Mouse (Mus musculus) lung, postnatal 0 days (tissue): ENCODE measurements around the gene Tubb3. TPM values are rescaled to one million over a fixed set of nuclear protein-coding genes. Genes with fewer than 3 reads are reported as not detected.
"Not testable (repeated sequence)": the region's sequence is repeated elsewhere in the genome, so short reads cannot be mapped to it uniquely, and the experiment has no call there.

Experiments
- ATAC-seq: fragments of 200-750 bp; cut with Nextera tagmentation; 2 replicates; pipeline ENCODE4 v1.8.0; 2017; ENCODE audit warnings: moderate library complexity
- DNase-seq: peaks from one replicate; pipeline ENCODE4 v3.0.0-alpha.2; 2016; ENCODE audit warnings: low spot score
- H3K27ac ChIP-seq: fragments of 300-500 bp; sonication (generic); 2 replicates; pipeline ENCODE4 v1.5.1; 2014; ENCODE audit warnings: antibody characterized with exemption, mild to moderate bottlenecking, low read length, mixed read lengths
- H3K27me3 ChIP-seq: fragments of 300-500 bp; sonication (generic); replicated peaks from 2 replicates; pipeline ENCODE4 v1.6.1; 2014; ENCODE audit warnings: low read length, mixed read lengths; ENCODE audit not compliant: insufficient read depth
- H3K36me3 ChIP-seq: fragments of 300-500 bp; sonication (generic); 2 replicates; pipeline ENCODE4 v1.6.1; 2014; ENCODE audit warnings: low read length, mixed read lengths; ENCODE audit not compliant: insufficient read depth
- H3K4me1 ChIP-seq: fragments of 300-500 bp; sonication (generic); 2 replicates; pipeline ENCODE4 v1.6.1; 2014; ENCODE audit warnings: antibody characterized with exemption, low read depth, low read length, mixed read lengths; ENCODE audit not compliant: insufficient read depth
- H3K4me2 ChIP-seq: fragments of 300-500 bp; sonication (generic); replicated peaks from 2 replicates; pipeline ENCODE4 v1.6.1; 2014; ENCODE audit warnings: low read depth, mild to moderate bottlenecking, low read length, moderate library complexity, mixed read lengths
- H3K4me3 ChIP-seq: fragments of 300-500 bp; sonication (generic); 2 replicates; pipeline ENCODE4 v1.5.1; 2014; ENCODE audit warnings: low read depth, low read length
- H3K9ac ChIP-seq: fragments of 300-500 bp; sonication (generic); replicated peaks from 2 replicates; pipeline ENCODE4 v1.6.1; 2014; ENCODE audit warnings: low read depth, mild to moderate bottlenecking
- H3K9me3 ChIP-seq: fragments of 300-500 bp; sonication (generic); 2 replicates; pipeline ENCODE4 v1.6.1; 2016; ENCODE audit warnings: low read length, mixed read lengths
- CTCF ChIP-seq: IDR thresholded peaks from 2 replicates; pipeline ENCODE4 v1.5.1; 2016; ENCODE audit warnings: antibody characterized with exemption, mild to moderate bottlenecking
- EP300 ChIP-seq: IDR thresholded peaks from 2 replicates; pipeline ENCODE4 v1.6.1; 2016; ENCODE audit warnings: antibody characterized with exemption, mild to moderate bottlenecking, control low read depth
- WGBS: fragments of 180-500 bp; shearing (Covaris S2); extraction: QIAGEN DNeasy Blood & Tissue Kit; methylation state at CpG from one replicate; pipeline ENCODE4 v1.1.7; 2014; 5-methylcytosine and 5-hydroxymethylcytosine counted together
- polyA plus RNA-seq: library from polyadenylated mRNA; unstranded; fragments of >200 nt; fragmentation: Nextera tagmentation; extraction: Ambion mirVana; gene quantifications from 2 replicates; pipeline ENCODE4 v1.2.1, GENCODE M21; 2015

Tubb3 gene
- polyA plus RNA-seq, 1 experiment from 2014 or later: 0.42 TPM

DNA sequence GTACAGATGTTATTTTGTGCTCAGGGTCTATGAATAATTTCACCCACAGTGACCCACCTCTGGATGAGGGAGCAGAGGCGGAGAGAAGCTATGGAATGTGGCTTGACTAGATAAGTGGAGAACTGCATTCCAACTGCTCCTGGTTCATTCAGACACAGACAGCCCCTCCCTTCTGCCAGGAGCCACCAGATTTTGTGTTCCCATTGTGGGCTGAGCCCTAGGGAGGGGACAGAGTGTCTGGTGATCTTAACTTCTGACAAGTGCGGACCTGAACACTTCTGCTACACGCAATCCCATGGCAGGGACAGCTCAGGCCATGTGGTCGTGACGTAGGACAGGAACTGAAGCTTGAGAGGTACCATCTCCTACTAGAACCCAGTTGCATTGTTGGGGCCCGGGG is 35.6 kb downstream of the Tubb3 start:
- no peak for ATAC-seq
- no peak overlapping the region for H3K27ac ChIP-seq

DNA sequence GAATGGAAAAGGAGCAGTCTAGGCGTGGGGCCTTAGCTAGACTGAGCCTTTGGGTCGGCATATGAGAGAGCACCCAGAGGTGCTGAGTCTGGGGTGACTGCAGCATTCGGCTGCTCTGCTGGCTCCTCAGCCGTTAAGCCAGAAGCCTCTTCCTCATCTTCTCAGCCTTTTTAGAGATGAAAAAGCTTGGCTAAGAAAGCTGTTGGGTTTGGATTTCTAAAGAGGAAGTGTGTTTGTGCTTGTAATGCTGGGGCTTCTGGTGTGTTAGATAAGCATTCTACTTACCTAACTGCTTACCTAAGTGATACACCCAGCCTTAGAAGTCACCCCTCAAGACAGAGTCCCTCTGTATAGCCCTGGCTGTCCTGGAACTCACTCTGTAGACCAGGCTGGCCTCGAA is 39.6 kb downstream of the Tubb3 start:
- Histone ChIP-seq H3K27ac (no peak overlapping the region), H3K4me2 (no peak overlapping the region), H3K27me3 (no peaks in the 10 kb centered on the region), H3K9ac (no peak overlapping the region), H3K4me3 (no peak overlapping the region), H3K36me3 (peaks cover 11% of the 10 kb centered on the region; the same call in 1 of the 2 replicates), H3K9me3 (no peaks in the 10 kb centered on the region), H3K4me1 (no peaks in the 10 kb centered on the region)
- no peak for DNase-seq
- no peak for ATAC-seq
- TF ChIP-seq CTCF: no peak
- TF ChIP-seq EP300: no peak
- 79% methylated on average over 5 of the region's 5 CpGs for WGBS

More for the DNA sequence above, 35.6 kb downstream of the Tubb3 start:
- no peak for DNase-seq
- 63% methylated on average over 6 of the region's 6 CpGs for WGBS
- H3K9ac ChIP-seq: no peak overlapping the region
- TF ChIP-seq EP300: no peak
- no peak for TF ChIP-seq CTCF
- H3K36me3 ChIP-seq: no peaks in the 10 kb centered on the region
- no peaks in the 10 kb centered on the region for H3K9me3 ChIP-seq
- no peaks in the 10 kb centered on the region for H3K4me1 ChIP-seq
- no peak overlapping the region for H3K4me3 ChIP-seq
- no peak overlapping the region for H3K4me2 ChIP-seq
- H3K27me3 ChIP-seq: no peaks in the 10 kb centered on the region

DNA sequence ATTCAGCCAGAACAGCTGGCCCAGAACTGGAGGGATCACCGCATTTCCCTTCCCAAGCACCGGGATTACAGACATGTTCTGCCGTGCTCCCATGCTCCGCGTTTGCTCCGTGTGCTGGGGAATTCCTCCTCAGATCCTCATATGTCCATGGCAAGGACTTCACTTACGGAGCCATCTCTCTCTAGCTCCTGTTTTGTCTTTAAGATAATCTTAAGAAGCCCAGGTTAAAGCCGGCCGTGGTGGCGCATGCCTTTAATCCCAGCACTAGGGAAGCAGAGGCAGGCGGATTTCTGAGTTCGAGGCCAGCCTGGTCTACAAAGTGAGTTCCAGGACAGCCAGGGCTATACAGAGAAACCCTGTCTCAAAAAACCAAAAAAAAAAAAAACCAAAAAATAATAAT is 40.5 kb downstream of the Tubb3 start:
- not testable (repeated sequence) for H3K9me3 ChIP-seq, ATAC-seq, H3K4me3 ChIP-seq, DNase-seq, H3K27ac ChIP-seq, H3K27me3 ChIP-seq, H3K4me2 ChIP-seq, H3K9ac ChIP-seq, H3K4me1 ChIP-seq
- 92% methylated on average over 12 of the region's 12 CpGs for whole genome bisulfite sequencing
- H3K36me3 ChIP-seq: peaks cover 11% of the 10 kb centered on the region; the same call in 1 of the 2 replicates

DNA sequence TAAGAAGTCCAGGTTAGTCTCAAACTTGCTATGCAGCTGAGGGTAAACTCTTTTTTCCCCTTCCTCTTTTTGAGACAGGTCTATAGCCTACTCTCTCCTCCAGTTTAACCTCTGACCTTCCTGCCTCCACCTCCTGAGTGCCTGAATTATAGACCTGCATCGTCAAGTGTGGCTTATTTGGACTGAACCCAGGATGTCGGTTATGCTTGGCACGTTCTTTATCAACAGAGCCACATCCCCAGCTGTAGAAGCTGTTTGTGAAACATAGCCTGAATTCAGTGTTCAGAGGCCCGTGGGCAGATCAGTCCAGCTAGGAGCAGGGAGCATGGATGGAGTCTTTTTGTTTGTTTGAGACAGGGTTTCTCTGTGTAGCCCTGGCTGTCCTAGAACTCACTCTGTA is 40.9 kb downstream of the Tubb3 start:
- no peaks in the 10 kb centered on the region for H3K4me1 ChIP-seq
- no peak overlapping the region for H3K4me2 ChIP-seq
- no peaks in the 10 kb centered on the region for H3K27me3 ChIP-seq
- TF ChIP-seq CTCF: no peak
- no peak for TF ChIP-seq EP300
- DNase-seq: no peak
- 63% methylated on average over 4 of the region's 4 CpGs for WGBS
- no peak overlapping the region for H3K27ac ChIP-seq
- H3K9ac ChIP-seq: no peak overlapping the region
- H3K36me3 ChIP-seq: peaks cover 11% of the 10 kb centered on the region; the same call in 1 of the 2 replicates
- no peak for ATAC-seq
- H3K4me3 ChIP-seq: no peak overlapping the region
- no peaks in the 10 kb centered on the region for H3K9me3 ChIP-seq

DNA sequence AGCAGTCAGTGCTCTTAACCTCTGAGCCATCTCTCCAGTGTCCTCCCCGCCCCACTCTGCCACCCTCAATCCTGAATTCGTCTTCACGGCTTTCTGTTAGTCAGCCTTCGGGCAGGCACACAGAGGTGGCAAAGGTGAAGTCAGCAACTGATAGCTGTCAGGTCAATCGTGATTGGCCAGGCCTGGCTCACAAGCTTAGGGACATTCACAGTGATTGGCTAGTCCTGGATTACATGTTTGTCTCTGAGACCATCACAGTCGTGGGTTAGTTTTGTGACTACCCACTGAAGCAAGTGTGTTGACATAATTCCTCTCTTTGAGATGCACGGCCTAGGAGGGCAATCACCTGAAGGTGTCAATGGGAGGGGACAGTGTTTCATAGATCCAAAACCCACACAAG is 42.1 kb downstream of the Tubb3 start:
- Histone ChIP-seq H3K4me2 (no peak overlapping the region), H3K27ac (no peak overlapping the region), H3K4me3 (no peak overlapping the region), H3K9ac (no peak overlapping the region), H3K27me3 (no peaks in the 10 kb centered on the region), H3K36me3 (peaks cover 11% of the 10 kb centered on the region; the same call in 1 of the 2 replicates), H3K9me3 (no peaks in the 10 kb centered on the region), H3K4me1 (no peaks in the 10 kb centered on the region)
- DNase-seq (no peak), ATAC-seq (no peak)
- TF ChIP-seq EP300: no peak
- no peak for TF ChIP-seq CTCF
- 70% methylated on average over 7 of the region's 7 CpGs for WGBS

DNA sequence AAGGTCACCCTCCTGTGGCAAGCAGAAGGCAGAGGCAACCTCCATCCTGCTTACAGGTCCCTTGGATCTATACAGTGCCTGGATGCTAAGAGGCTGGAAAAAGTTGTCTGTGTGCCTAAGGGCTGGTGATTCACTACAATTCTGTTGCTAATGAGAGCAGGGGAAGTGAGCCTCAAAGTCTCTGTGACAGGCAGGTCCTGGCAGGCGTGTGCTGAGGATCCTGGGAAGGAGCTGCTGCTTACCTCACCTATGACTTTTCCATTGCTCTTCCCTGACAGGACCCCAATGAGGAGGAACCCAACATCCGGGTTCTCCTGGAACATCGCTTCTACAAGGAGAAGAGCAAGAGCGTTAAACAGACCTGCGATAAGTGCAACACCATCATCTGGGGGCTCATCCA is 42.7 kb downstream of the Tubb3 start:
- Histone ChIP-seq H3K9ac (no peak overlapping the region), H3K9me3 (no peaks in the 10 kb centered on the region), H3K4me1 (no peaks in the 10 kb centered on the region), H3K27ac (no peak overlapping the region), H3K4me2 (no peak overlapping the region), H3K27me3 (no peaks in the 10 kb centered on the region), H3K4me3 (no peak overlapping the region), H3K36me3 (peaks cover 11% of the 10 kb centered on the region; the same call in 1 of the 2 replicates)
- DNase-seq: no peak
- no peak for ATAC-seq
- no peak for TF ChIP-seq EP300
- no peak for TF ChIP-seq CTCF
- 83% methylated on average over 5 of the region's 5 CpGs for WGBS

DNA sequence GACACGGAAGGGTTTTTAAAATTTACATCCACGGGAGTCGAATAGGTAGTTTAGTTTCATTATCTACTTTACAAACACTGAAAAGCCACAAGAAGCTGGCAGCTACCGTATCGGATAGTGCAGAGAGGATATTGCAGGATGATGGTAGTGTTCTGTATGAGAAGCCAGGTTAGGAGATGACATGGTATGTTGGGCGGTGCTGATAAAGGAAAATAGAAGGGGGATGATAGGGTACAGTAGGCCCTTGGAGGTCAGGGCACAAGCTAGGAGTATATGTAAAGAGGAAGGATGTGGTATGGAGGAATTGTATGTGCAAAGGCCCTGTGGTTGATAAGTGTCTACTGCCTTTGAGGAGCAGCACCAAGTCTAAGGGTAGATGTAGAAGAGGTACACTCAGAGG is 43.3 kb downstream of the Tubb3 start:
- Histone ChIP-seq H3K4me1 (no peaks in the 10 kb centered on the region), H3K27me3 (no peaks in the 10 kb centered on the region), H3K4me3 (no peak overlapping the region), H3K9me3 (no peaks in the 10 kb centered on the region), H3K36me3 (peaks cover 11% of the 10 kb centered on the region; the same call in 1 of the 2 replicates), H3K4me2 (no peak overlapping the region), H3K9ac (no peak overlapping the region), H3K27ac (no peak overlapping the region)
- 94% methylated on average over 6 of the region's 6 CpGs for WGBS
- TF ChIP-seq EP300 (no peak), CTCF (no peak)
- no peak for ATAC-seq
- no peak for DNase-seq
